Mouse (Mus musculus) 3T3-L1 (cell line): Measurements from ENCODE around the gene Mnd1.

Experiments used
- DNase-seq: peaks from one replicate; pipeline ENCODE4 v3.0.0-alpha.2; 2015; ENCODE audit warnings: low read depth, low spot score

Gene Mnd1

DNA sequence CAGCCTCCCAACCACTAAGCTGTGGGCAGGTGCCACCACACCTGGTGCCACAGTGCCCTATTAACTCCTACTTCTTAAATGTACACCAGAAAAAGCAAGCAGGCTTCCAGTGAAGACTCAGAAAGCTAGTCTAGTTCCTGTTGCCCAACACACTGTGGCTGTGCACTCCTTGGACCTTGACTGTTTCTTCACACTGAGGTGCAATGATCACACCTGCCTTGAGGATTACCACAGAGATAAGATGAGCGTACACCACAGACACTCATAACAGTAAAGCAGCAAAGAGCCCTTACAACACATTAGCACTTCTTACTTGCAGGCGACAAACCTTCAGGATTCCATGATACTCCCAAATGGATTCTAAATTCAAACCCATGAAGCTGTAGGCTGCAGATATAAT is 62.7 kb downstream of the Mnd1 start:
- DNase-seq, result no peak

- DNase-seq, result peak; percentile 44
These were observed 64.6 kb downstream of the Mnd1 start for GRCm38 (mm10) chr3:84090982-84091381.

GRCm38 (mm10) chr3:84086921-84087320 is 68.7 kb downstream of the Mnd1 start:
- DNase-seq, result no peak

DNA sequence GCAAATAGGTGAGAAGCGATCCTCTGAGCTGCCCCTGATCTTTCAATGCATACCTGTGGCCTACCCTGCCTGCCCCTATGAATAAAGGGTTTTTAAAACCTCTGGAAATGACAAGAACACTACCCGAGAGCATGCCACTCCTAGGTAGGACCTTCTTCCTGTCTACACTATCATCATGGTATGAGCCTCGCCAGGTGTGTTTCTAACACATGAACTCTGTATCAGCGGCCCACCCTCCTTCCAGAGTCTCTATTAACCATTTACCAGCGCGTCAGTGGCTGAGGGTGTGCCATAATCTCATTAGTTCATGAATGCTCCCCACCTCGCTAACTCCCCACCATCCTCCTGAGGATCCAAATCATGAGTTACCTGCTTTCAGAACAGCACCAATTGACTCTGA is 69.2 kb downstream of the Mnd1 start:
- no peak for DNase-seq

- DNase-seq, result no peak
These were observed 70.2 kb downstream of the Mnd1 start for GRCm38 (mm10) chr3:84085429-84085828.

GRCm38 (mm10) chr3:84081208-84081722 is 74.3 kb downstream of the Mnd1 start:
- DNase-seq, result no peak

- DNase-seq, result no peak
These were observed 75.5 kb downstream of the Mnd1 start for GRCm38 (mm10) chr3:84080074-84080473.

DNA sequence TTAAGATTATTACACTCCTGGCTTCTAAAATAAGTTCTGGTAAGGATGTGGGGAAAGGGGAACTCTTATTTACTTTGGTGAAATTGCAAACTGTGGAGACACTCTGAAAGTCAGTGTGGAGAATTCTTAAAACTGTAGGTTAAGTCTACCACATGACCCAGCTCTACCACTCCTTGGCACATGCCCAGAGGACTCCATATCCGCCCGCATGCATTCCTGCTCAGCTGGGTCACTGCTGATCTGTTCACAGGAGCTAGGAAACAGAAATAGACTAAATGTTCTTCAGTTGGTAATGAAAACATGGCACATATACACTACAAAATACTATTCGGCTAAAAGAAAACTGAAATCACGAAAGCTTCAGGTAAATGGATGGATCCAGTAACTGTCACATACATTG is 78.1 kb downstream of the Mnd1 start:
- DNase-seq, result peak; percentile 77

- no peak for DNase-seq
These were observed 78.8 kb downstream of the Mnd1 start for GRCm38 (mm10) chr3:84076543-84077332.

DNA sequence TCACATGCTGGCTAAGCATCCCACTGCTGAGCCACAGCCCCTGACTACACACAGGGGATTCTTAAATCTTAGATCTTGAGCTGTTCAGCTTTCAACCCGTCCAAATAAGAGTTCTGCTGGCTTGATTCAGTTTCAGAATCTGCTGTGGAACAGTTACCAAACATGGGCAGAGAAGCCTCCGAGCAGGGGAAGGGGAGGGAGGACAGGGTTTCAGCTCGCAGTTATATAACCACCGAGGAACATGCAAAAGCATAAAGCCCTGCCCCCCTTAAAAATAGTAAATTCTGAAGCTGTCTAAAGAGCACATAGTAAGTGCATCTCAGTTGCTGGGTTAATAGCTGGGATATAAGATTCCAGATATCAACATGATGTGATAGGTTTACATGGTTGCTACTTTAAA is 80.1 kb downstream of the Mnd1 start:
- no peak for DNase-seq

DNA sequence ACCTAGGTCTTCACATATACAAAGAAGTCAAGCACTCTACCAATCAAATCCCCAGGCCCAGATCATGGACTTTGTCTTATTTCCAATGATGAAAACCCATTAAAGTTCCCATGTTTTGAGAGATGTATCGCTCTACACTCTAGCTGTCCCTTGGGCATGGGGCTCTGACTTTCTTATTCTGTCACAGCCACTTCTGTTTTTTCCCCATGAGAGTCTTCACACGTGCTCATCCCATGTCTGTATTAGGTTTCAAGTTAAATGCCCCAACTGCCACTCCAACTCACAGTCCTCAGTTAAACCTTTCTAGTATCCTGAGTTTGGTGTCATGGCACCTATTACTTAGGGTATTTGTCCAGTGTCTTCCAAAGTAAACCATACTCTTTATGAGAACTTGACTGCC is 80.8 kb downstream of the Mnd1 start:
- DNase-seq, result no peak

GRCm38 (mm10) chr3:84071641-84072040 is 83.9 kb downstream of the Mnd1 start:
- no peak for DNase-seq

GRCm38 (mm10) chr3:84070811-84071210 is 84.8 kb downstream of the Mnd1 start:
- no peak for DNase-seq

DNA sequence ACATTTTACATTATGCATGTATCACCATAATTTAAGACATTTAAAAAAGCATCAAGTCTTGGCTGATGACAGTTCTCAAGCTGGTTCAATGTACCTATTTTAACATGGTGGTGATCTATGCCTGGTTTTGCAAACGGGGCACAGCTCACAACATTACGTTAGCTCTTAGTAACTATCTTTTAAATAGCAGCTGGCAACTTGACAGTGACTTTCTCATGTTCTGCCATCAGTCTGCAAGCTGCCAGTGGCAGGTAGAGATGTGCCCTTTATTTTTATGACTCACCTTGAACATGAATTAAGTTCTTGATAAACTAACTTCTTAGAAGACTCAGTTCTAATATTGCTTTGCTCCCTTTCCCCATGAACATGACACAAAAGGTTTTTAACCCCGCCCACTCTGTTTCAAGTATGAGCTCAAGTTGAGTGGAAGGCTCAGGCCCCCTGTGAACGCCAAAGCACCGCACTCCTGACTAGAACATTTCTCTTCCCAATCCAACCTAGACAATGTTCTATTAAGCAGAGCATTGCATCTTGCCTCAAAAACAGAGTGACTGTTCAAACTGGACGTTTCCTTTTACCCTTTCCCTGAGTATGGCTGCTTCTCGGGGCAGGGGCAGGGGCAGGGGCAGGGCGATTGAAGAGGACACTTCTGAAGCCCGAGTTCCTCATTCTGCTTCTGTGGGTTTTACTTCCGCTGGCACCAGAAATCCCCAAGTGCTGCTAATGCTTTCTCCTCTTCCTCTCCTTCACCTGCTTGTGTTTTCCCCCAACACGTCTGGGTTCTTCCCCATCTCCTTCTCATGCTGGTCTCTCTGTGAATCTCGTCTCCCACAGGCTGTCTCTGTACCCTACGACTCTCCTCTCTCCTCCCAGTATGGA is 86.5 kb downstream of the Mnd1 start:
- no peak for DNase-seq

DNA sequence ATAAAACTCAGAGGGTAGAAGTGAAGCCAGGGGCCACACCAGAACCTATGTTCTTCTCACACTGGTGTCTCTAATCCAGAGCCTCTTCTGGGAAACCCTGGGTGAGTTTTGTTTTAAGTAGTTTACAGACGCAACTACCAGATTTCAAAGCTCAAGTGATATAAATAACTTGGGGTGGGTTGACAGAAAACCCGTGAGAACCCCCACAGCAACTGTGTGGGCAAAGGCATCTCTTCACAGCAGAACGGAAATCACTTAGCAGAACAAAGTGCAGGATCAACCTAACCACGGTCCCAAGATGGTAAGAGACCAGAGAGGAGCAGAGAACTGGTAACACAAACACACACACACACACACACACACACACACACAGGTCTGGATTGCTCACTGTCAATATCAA is 89.8 kb downstream of the Mnd1 start:
- no peak for DNase-seq

GRCm38 (mm10) chr3:84063369-84063914 is 92.1 kb downstream of the Mnd1 start:
- no peak for DNase-seq

DNA sequence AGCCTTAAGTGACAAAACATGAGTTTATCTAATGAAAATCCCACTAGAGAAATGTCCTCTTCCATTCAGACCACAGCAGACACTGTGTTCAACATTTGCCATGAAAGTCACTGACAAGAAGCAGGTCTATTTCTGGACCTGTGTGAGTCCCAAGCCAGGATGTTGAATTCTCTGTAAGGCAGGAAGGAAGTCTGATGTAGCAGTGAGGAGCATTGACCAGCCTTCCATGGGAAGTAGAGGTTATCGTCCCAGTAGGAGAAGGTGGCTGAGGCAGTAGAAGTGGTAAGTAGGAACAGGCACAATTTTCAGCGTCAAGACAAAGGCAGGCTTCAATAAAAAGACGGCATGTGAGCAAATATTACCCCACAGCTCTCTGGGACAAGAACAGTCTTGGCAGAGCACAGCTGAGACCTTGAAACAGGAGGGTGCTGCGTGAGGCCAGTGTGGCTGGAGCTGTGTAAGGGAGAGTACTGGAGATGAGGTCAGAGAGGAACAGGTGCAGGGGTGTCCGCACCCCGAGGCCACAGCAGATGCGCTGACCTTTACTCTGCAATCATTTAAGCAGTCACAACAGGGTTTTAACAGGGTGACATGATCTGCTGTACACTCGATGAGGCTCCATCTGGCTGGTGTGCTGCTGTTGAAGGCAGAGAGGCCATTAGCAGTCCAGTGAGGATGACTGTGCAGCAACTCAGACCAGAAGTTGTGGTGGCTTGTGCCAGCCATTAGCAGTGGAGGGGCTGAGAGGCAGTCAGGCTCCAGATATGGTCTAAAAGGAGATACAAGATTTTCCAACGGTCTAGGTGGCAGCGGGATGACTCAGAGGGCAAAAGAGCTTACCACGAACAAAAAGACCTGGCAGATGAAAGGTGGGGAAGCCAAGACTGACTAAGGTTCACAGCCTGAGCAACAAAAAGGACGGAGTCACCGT is 93.8 kb downstream of the Mnd1 start:
- DNase-seq, result peak; percentile 12

DNA sequence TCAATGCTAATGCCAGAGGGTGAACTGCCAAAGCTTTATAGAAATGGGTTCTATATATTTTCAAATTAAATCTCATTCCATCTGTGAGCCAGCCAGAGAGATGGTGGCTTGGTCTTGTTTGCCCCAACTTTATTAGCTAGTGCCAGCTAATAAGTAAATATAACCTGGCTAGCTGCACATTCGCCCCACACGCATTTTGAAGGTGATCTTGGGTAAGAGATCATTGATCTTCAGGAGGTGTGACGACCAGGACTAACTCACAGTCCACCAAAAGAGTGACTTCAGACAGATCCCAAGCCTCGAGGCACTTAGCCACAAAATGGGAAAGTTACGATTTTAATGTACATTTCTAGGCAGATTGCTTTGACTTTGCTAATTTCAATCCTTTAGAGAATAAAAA is 94.6 kb downstream of the Mnd1 start:
- DNase-seq, result no peak

- DNase-seq, result peak; percentile 20
These were observed 95.5 kb downstream of the Mnd1 start for GRCm38 (mm10) chr3:84060128-84060527.

- peak; percentile 47 for DNase-seq
These were observed 95.9 kb downstream of the Mnd1 start for GRCm38 (mm10) chr3:84059676-84060075.

DNA sequence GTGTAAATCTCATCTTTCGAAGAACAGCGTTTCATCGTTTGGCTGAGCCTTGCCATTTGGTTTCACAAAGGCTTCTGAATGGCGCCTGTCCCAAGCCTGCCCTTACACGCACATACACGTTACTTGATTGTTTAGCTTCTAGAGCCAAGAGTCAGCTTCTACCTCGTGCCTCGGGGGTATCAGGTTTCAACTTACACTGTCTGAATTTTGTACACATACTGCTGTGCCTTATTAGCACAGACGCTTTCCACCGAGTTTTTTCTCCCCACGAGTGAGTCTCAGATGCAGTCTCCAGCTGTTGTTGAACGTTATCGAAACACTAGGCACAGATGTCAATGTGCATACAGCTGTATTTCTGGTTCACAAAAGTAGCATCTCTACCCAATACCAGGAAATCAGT is 96.3 kb downstream of the Mnd1 start:
- peak; percentile 61 for DNase-seq
